Mouse (Mus musculus): Measurements from ENCODE around the gene Zc3h7b.

Gene Zc3h7b

GRCm38 (mm10) chr15:81813986-81814705 is 69.3 kb downstream of the Zc3h7b start:
- no peak for DNase-seq (ENCODE audit: low spot score in 2 of 2)

- DNase-seq (ENCODE audit: low spot score in 2 of 2): no peak
Observed at GRCm38 (mm10) chr15:81814716-81815370, 70.0 kb downstream of the Zc3h7b start.

- no peak for DNase-seq (ENCODE audit: low spot score in 2 of 2)
Observed at GRCm38 (mm10) chr15:81818404-81818803, 73.5 kb downstream of the Zc3h7b start.

GRCm38 (mm10) chr15:81822631-81823030 is 77.8 kb downstream of the Zc3h7b start:
- DNase-seq (ENCODE audit: low spot score in 2 of 2): no peak

- DNase-seq (ENCODE audit: low spot score in 2 of 2): no peak
Observed at GRCm38 (mm10) chr15:81824832-81825231, 80.0 kb downstream of the Zc3h7b start.

GRCm38 (mm10) chr15:81828426-81829207 is 83.8 kb downstream of the Zc3h7b start:
- DNase-seq (ENCODE audit: low spot score in 2 of 2): no peak

GRCm38 (mm10) chr15:81829208-81829580 is 84.3 kb downstream of the Zc3h7b start:
- DNase-seq (ENCODE audit: low spot score in 2 of 2): no peak

- DNase-seq (ENCODE audit: low spot score in 2 of 2): no peak
Observed at GRCm38 (mm10) chr15:81830530-81830929, 85.7 kb downstream of the Zc3h7b start.

- DNase-seq (ENCODE audit: low spot score in 2 of 2): peak; percentile 78 to 91
Observed at GRCm38 (mm10) chr15:81831136-81831825, 86.4 kb downstream of the Zc3h7b start.

- no peak for DNase-seq (ENCODE audit: low spot score in 2 of 2)
Observed at GRCm38 (mm10) chr15:81832219-81832618, 87.4 kb downstream of the Zc3h7b start.

GRCm38 (mm10) chr15:81833481-81833880 is 88.6 kb downstream of the Zc3h7b start:
- no peak for DNase-seq (ENCODE audit: low spot score in 2 of 2)

GRCm38 (mm10) chr15:81834171-81834841 is 89.4 kb downstream of the Zc3h7b start:
- no peak for DNase-seq (ENCODE audit: low spot score in 2 of 2)

- DNase-seq (ENCODE audit: low spot score in 2 of 2): no peak
Observed at GRCm38 (mm10) chr15:81835007-81835880, 90.4 kb downstream of the Zc3h7b start.

GRCm38 (mm10) chr15:81836124-81836821 is 91.4 kb downstream of the Zc3h7b start:
- DNase-seq (ENCODE audit: low spot score in 2 of 2): peak in 1 of 2 experiments; percentile 34

GRCm38 (mm10) chr15:81836966-81837920 is 92.4 kb downstream of the Zc3h7b start:
- DNase-seq (ENCODE audit: low spot score in 2 of 2): no peak

- no peak for DNase-seq (ENCODE audit: low spot score in 2 of 2)
Observed at GRCm38 (mm10) chr15:81838554-81839235, 93.8 kb downstream of the Zc3h7b start.

- DNase-seq (ENCODE audit: low spot score in 2 of 2): peak; percentile 41 to 82
Observed at GRCm38 (mm10) chr15:81839634-81840033, 94.8 kb downstream of the Zc3h7b start.

- no peak for DNase-seq (ENCODE audit: low spot score in 2 of 2)
Observed at GRCm38 (mm10) chr15:81840306-81840705, 95.4 kb downstream of the Zc3h7b start.
